Mouse (Mus musculus): ENCODE data around the gene Olfr533.
"Not testable (repeated sequence)": the region's sequence is repeated elsewhere in the genome, so short reads cannot be mapped to it uniquely, and the experiment has no call there.

Gene Olfr533

GRCm38 (mm10) chr7:140463070-140463469 lies at the start of gene Olfr533:
Olfr533 (plus strand) TSS chr7:140463370.
- in situ Hi-C loops (cut with MboI; ENCODE audit: unreplicated experiment in 2 of 2): not testable (repeated sequence)

GRCm38 (mm10) chr7:140421539-140421938 lies 41.6 kb upstream of the Olfr533 start, which contains the start of gene Olfr532:
Olfr532 (minus strand) TSS chr7:140421639.
- in situ Hi-C loops (cut with MboI; ENCODE audit: unreplicated experiment in 2 of 2): no loop called here

GRCm38 (mm10) chr7:140443141-140443540 lies 20.0 kb upstream of the Olfr533 start:
- in situ Hi-C loops (cut with MboI; ENCODE audit: unreplicated experiment in 2 of 2): no loop called here

- in situ Hi-C loops (cut with MboI; ENCODE audit: unreplicated experiment in 2 of 2): no loop called here
Measured at GRCm38 (mm10) chr7:140477886-140478285, 14.7 kb downstream of the Olfr533 start.

GRCm38 (mm10) chr7:140478733-140479132 lies 15.6 kb downstream of the Olfr533 start:
- in situ Hi-C loops (cut with MboI; ENCODE audit: unreplicated experiment in 2 of 2): no loop called here

- in situ Hi-C loops (cut with MboI; ENCODE audit: unreplicated experiment in 2 of 2): no loop called here
Measured at GRCm38 (mm10) chr7:140483916-140484315, 20.7 kb downstream of the Olfr533 start, which contains the start of gene Olfr535. Olfr535 (plus strand) TSS chr7:140484216.

GRCm38 (mm10) chr7:140488981-140489380 lies 25.8 kb downstream of the Olfr533 start:
- in situ Hi-C loops (cut with MboI; ENCODE audit: unreplicated experiment in 2 of 2): no loop called here

- in situ Hi-C loops (cut with MboI; ENCODE audit: unreplicated experiment in 2 of 2): no loop called here
Measured at GRCm38 (mm10) chr7:140494231-140494630, 31.1 kb downstream of the Olfr533 start.

GRCm38 (mm10) chr7:140494702-140495101 lies 31.5 kb downstream of the Olfr533 start:
- in situ Hi-C loops (cut with MboI; ENCODE audit: unreplicated experiment in 2 of 2): no loop called here

GRCm38 (mm10) chr7:140507346-140508021 lies 44.3 kb downstream of the Olfr533 start, which contains the start of gene Olfr536:
Olfr536 (minus strand) TSS chr7:140507396.
- in situ Hi-C loops (cut with MboI; ENCODE audit: unreplicated experiment in 2 of 2): not testable (repeated sequence)
